Comparison of ENCODE assay signal across 22 mouse cellular contexts in the genomic region with DNA sequence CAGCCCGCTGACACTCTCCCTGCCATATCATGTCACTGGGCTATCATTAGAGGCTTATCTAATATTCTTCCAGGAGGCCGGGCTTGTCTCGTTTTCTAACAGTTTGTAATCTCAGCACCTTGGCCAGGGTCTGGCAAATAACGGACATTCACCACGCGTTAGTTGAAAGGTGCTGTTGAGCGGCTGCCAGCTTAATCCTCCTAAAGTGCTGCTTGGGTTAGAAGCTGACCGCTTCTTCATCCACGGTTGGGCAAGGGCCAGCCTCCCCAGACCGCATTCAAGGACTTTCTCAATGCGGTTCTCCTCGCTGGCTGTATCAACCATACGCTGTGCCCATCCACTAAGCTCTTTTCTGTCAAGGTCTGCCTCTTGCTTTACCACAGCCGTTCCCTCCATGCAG. TPM values are rescaled to one million over a fixed set of nuclear protein-coding genes. Genes with fewer than 3 reads are reported as not detected.
DNase-seq lines count a peak whose midpoint lies in the region; ATAC-seq lines count a peak whose summit lies in the region.
"Had no signal": no experiment of that assay in that cellular context is flagged by ENCODE, and none has a peak within 500 bp of the region (broad histone marks: within the 10 kb centered on the region; RNA-seq: fewer than 3 reads in every experiment).

No protein-coding gene starts in this region.

- peaks cover 55% of the 10 kb centered on the region for H3K27me3 ChIP-seq in kidney, embryonic 15.5 days
- H3K27me3 ChIP-seq in neural tube, embryonic 13.5 days = peaks cover 7% of the 10 kb centered on the region; the same call in 1 of the 2 replicates
- no peaks in the 10 kb centered on the region; the same call in 1 of the 2 replicates for H3K27me3 ChIP-seq in midbrain, embryonic 16.5 days (ENCODE audit: control insufficient read depth, insufficient read depth, low read depth, low read length)
- H3K27me3 ChIP-seq: Patski had no signal

- peak; percentile 34 to 55 for DNase-seq in cerebellum, postnatal 10 days
- DNase-seq in cerebellum, postnatal 36 days = no peak
- peak; percentile 26 to 35 for DNase-seq in kidney, postnatal 4 days
- no peak for DNase-seq in neural tube, embryonic 10.5 days (ENCODE audit: extremely low spot score, low spot score)
- DNase-seq: adrenal gland, adult 2 months; adrenal gland, postnatal 25 days; B cell, adult 2 months; cerebellum, adult 2 months; gastrocnemius, postnatal 10 days; heart, postnatal 36 days had no signal

- 0 out of 2 replicates have a peak, but pooled peaks cover 3% of the 10 kb centered on the region for H3K9me3 ChIP-seq in kidney, embryonic 15.5 days (replicated peaks)
- H3K9me3 ChIP-seq in neural tube, embryonic 13.5 days = no peaks in the 10 kb centered on the region
- H3K9me3 ChIP-seq in midbrain, embryonic 16.5 days (replicated peaks; ENCODE audit: control insufficient read depth, low read length, poor library complexity, severe bottlenecking) = no peaks in the 10 kb centered on the region
- H3K9me3 ChIP-seq: embryonic facial prominence, embryonic 13.5 days; forebrain, embryonic 12.5 days; G1E; hindbrain, embryonic 15.5 days had no signal

- H3K9ac ChIP-seq in kidney, embryonic 15.5 days = no peak overlapping the region
- peak overlapping the region; percentile 4; the same call in 1 of the 2 replicates for H3K9ac ChIP-seq in neural tube, embryonic 13.5 days
- H3K9ac ChIP-seq in midbrain, embryonic 16.5 days (ENCODE audit: low read depth, low read length) = no peak overlapping the region
- H3K9ac ChIP-seq: embryonic facial prominence, embryonic 13.5 days; forebrain, embryonic 12.5 days; heart, embryonic 15.5 days; hindbrain, embryonic 15.5 days had no signal

- no peak for ATAC-seq in kidney, embryonic 15.5 days (replicated peaks; ENCODE audit: low FRiP score)
- no peak for ATAC-seq in neural tube, embryonic 13.5 days (ENCODE audit: low read depth)
- no peak for ATAC-seq in midbrain, embryonic 16.5 days
- ATAC-seq: CD4-positive, CD25-positive, alpha-beta regulatory T cell, adult 4 months; forebrain, embryonic 16.5 days; intestine, embryonic 16.5 days had no signal

- no peak overlapping the region for H3K27ac ChIP-seq in kidney, embryonic 15.5 days
- no peak overlapping the region for H3K27ac ChIP-seq in neural tube, embryonic 13.5 days (replicated peaks)
- H3K27ac ChIP-seq in midbrain, embryonic 16.5 days (ENCODE audit: low read length) = no peak overlapping the region
- H3K27ac ChIP-seq: embryonic facial prominence, embryonic 13.5 days; forebrain, embryonic 12.5 days; heart, embryonic 15.5 days; hindbrain, embryonic 15.5 days had no signal

- no peaks in the 10 kb centered on the region for H3K36me3 ChIP-seq in kidney, embryonic 15.5 days
- no peaks in the 10 kb centered on the region for H3K36me3 ChIP-seq in neural tube, embryonic 13.5 days
- no peaks in the 10 kb centered on the region for H3K36me3 ChIP-seq in midbrain, embryonic 16.5 days (ENCODE audit: control insufficient read depth, insufficient read depth, low read length)
- H3K36me3 ChIP-seq: embryonic facial prominence, embryonic 13.5 days; forebrain, embryonic 12.5 days; G1E; heart, embryonic 15.5 days; hindbrain, embryonic 15.5 days had no signal

- WGBS in kidney, embryonic 15.5 days = 31% methylated on average over 14 of the region's 14 CpGs
- 40% methylated on average over 14 of the region's 14 CpGs for WGBS in neural tube, embryonic 13.5 days
- WGBS in midbrain, embryonic 16.5 days = 19% methylated on average over 14 of the region's 14 CpGs

- no peak overlapping the region for H3K4me2 ChIP-seq in kidney, embryonic 15.5 days
- no peak overlapping the region for H3K4me2 ChIP-seq in neural tube, embryonic 13.5 days
- no peak overlapping the region for H3K4me2 ChIP-seq in midbrain, embryonic 16.5 days (ENCODE audit: low read length)
- H3K4me2 ChIP-seq: embryonic facial prominence, embryonic 13.5 days; forebrain, embryonic 12.5 days; heart, embryonic 15.5 days; hindbrain, embryonic 15.5 days had no signal

- H3K4me3 ChIP-seq in kidney, embryonic 15.5 days (replicated peaks) = no peak overlapping the region
- H3K4me3 ChIP-seq in neural tube, embryonic 13.5 days = no peak overlapping the region
- H3K4me3 ChIP-seq in midbrain, embryonic 16.5 days (ENCODE audit: low read depth, low read length) = no peak overlapping the region
- H3K4me3 ChIP-seq: embryonic facial prominence, embryonic 13.5 days; forebrain, embryonic 12.5 days; heart, embryonic 15.5 days; hindbrain, embryonic 15.5 days had no signal

- peaks cover 36% of the 10 kb centered on the region for H3K4me1 ChIP-seq in kidney, embryonic 15.5 days
- peaks cover 53% of the 10 kb centered on the region for H3K4me1 ChIP-seq in neural tube, embryonic 13.5 days (replicated peaks)
- peaks cover 15% of the 10 kb centered on the region for H3K4me1 ChIP-seq in midbrain, embryonic 16.5 days (ENCODE audit: control insufficient read depth, insufficient read depth, low read length)

RNA-seq across cellular contexts. Expression of a gene that starts 4.9 kb away (rescaled TPM):
- 2.5 and 2.9 TPM in 2 replicates for polyA plus RNA-seq in kidney, embryonic 15.5 days (2015; fragmentation: Nextera tagmentation; extraction: Ambion mirVana)
- polyA plus RNA-seq in neural tube, embryonic 13.5 days (2015; fragmentation: Nextera tagmentation; extraction: Ambion mirVana) = 16.3 and 16.6 TPM in 2 replicates
- 4.7 and 5.1 TPM in 2 replicates for polyA plus RNA-seq in midbrain, embryonic 16.5 days (2015; fragmentation: Nextera tagmentation; extraction: Ambion mirVana)

Comparison
In these comparisons a context has a peak if more than half of its experiments do, and no peak if none do; other contexts are left out.
1. DNase-seq: peak in cerebellum, postnatal 10 days (2 of 2) and kidney, postnatal 4 days (2 of 2); none in cerebellum, postnatal 36 days (0 of 2) and neural tube, embryonic 10.5 days (single experiment).